Mouse (Mus musculus): ENCODE data around the gene Qrsl1. TPM values are rescaled to one million over a fixed set of nuclear protein-coding genes. Genes with fewer than 3 reads are reported as not detected.
"Not testable (repeated sequence)": the region's sequence is repeated elsewhere in the genome, so short reads cannot be mapped to it uniquely, and the experiment has no call there.

Qrsl1 gene
- 27.8 and 29.3 TPM in 2 replicates for polyA plus RNA-seq (2016; fragmentation: Nextera tagmentation; extraction: Ambion mirVana)

DNA sequence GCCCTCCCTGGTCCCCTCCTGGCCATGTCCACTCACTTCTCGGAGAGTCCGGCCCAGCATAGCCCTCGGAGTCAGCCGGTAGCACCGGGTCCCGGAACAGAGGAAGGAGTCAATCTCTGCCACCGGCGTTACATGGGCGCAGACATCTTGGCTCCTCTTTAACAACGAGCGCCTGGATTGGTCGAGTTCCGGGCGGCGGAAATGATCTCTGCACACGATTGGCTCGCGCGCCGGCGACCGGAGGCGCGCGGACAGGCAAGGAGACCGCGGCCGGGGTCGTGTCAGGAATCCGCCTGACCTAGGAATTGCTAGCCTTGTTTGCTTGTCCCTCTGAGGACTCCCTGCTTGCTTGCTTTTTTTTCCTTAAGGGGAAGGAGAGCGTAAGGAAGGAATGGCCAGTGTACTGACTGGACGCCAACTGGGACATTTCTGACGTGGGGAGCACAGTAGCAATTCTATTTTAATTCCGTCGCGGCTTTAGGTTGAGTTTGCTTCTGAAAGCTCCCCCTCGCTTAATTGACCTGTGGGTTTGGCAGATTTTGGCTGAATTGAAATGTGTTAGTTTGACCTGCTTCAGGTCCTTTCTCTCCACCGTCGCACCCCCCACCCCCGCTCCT, at the start of gene Qrsl1, which contains the start of gene Rtn4ip1:
Qrsl1 (minus strand) TSS at position 168 of the 617 bp plus-strand sequence.
Rtn4ip1 (plus strand) TSS at position 230 of the 617 bp plus-strand sequence.
- Histone ChIP-seq H3K9ac (replicated peaks) (peak within 1 kb of the TSS; percentile 62), H3K4me3 (replicated peaks) (peak within 1 kb of the TSS; percentile 78), H3K36me3 (peaks cover 17% of the 10 kb centered on the region; the same call in 1 of the 2 replicates), H3K9me3 (no peaks in the 10 kb centered on the region), H3K27me3 (no peaks in the 10 kb centered on the region), H3K4me2 (peak within 1 kb of the TSS; percentile 78), H3K27ac (peak within 1 kb of the TSS; percentile 77), H3K4me1 (replicated peaks) (peaks cover 10% of the 10 kb centered on the region)
- peak; percentile 92 for ATAC-seq (ENCODE audit: insufficient number of reproducible peaks, insufficient read depth, low FRiP score, low TSS enrichment, low read depth)
- WGBS = under 1% methylated on average over 40 of the region's 40 CpGs

DNA sequence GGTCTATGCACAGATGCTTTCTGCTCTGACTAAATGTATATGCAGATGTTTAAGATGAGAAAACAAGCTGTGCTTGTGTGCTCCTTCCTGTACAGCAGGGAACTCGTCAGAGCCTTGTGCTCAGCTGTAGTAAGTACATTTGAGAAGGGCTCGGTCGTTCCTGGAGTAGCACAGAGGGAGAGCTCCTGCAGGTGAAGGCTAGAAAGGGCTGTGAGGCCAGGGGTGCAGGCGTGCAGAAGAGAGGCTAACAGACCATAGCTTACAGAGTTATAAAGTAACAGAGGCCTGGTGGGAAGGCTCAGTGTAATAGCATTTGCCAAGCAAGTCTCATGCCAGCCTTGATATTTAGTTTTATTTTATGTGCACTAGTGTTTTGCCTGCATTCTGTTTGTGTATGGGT, 43.9 kb upstream of the Qrsl1 start:
- Histone ChIP-seq H3K4me2 (no peak overlapping the region), H3K36me3 (peaks cover 23% of the 10 kb centered on the region), H3K4me3 (replicated peaks) (no peak overlapping the region), H3K4me1 (replicated peaks) (0 out of 2 replicates have a peak, but pooled peaks cover 4% of the 10 kb centered on the region), H3K27ac (peak overlapping the region; percentile 45; the same call in 1 of the 2 replicates), H3K27me3 (no peaks in the 10 kb centered on the region), H3K9me3 (no peaks in the 10 kb centered on the region), H3K9ac (replicated peaks) (no peak overlapping the region)
- 68% methylated on average over 4 of the region's 4 CpGs for WGBS
- ATAC-seq (ENCODE audit: insufficient number of reproducible peaks, insufficient read depth, low FRiP score, low TSS enrichment, low read depth) = no peak

DNA sequence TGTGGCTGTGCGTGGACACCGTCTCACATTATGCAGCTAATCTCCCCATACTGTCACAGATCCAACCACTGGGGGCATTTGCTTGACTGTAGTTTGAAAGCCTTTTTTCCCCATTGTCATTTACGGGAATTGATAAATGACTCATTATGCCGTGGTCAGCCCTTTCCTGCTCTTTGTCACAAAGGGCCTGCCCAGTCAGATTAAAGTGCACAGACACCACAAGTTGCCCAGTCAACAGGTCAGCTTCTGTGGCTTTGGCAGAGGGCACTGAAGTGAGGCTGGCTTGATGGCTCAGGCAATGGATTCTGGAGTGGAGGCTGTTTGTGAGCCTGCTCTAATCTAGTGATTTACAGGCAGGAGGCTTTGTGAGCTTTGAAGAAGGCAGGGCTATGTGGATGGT, 42.2 kb upstream of the Qrsl1 start:
- Histone ChIP-seq H3K4me3 (replicated peaks) (no peak overlapping the region), H3K27ac (no peak overlapping the region), H3K4me1 (replicated peaks) (0 out of 2 replicates have a peak, but pooled peaks cover 4% of the 10 kb centered on the region), H3K9ac (replicated peaks) (no peak overlapping the region), H3K27me3 (no peaks in the 10 kb centered on the region), H3K4me2 (no peak overlapping the region), H3K9me3 (no peaks in the 10 kb centered on the region), H3K36me3 (peaks cover 20% of the 10 kb centered on the region)
- no peak for ATAC-seq (ENCODE audit: insufficient number of reproducible peaks, insufficient read depth, low FRiP score, low TSS enrichment, low read depth)
- WGBS = 74% methylated on average over 4 of the region's 4 CpGs

- H3K4me3 ChIP-seq (replicated peaks) = no peak overlapping the region
- H3K27ac ChIP-seq = no peak overlapping the region
- no peaks in the 10 kb centered on the region for H3K27me3 ChIP-seq
- H3K36me3 ChIP-seq = peaks cover 14% of the 10 kb centered on the region; the same call in 1 of the 2 replicates
- H3K9ac ChIP-seq (replicated peaks) = no peak overlapping the region
- H3K9me3 ChIP-seq = no peaks in the 10 kb centered on the region
- 77% methylated on average over 6 of the region's 6 CpGs for WGBS
- no peaks in the 10 kb centered on the region for H3K4me1 ChIP-seq (replicated peaks)
- no peak for ATAC-seq (ENCODE audit: insufficient number of reproducible peaks, insufficient read depth, low FRiP score, low TSS enrichment, low read depth)
- no peak overlapping the region for H3K4me2 ChIP-seq
Measured at GRCm38 (mm10) chr10:43939136-43939662, 37.7 kb upstream of the Qrsl1 start.

- Histone ChIP-seq H3K36me3 (peaks cover 26% of the 10 kb centered on the region), H3K27ac (no peak overlapping the region), H3K9me3 (no peaks in the 10 kb centered on the region), H3K4me1 (replicated peaks) (no peaks in the 10 kb centered on the region), H3K4me2 (no peak overlapping the region), H3K9ac (replicated peaks) (no peak overlapping the region), H3K27me3 (no peaks in the 10 kb centered on the region), H3K4me3 (replicated peaks) (no peak overlapping the region)
- no peak for ATAC-seq (ENCODE audit: insufficient number of reproducible peaks, insufficient read depth, low FRiP score, low TSS enrichment, low read depth)
- 84% methylated on average over 5 of the region's 5 CpGs for WGBS
Measured at GRCm38 (mm10) chr10:43928596-43928995, 27.1 kb upstream of the Qrsl1 start.

DNA sequence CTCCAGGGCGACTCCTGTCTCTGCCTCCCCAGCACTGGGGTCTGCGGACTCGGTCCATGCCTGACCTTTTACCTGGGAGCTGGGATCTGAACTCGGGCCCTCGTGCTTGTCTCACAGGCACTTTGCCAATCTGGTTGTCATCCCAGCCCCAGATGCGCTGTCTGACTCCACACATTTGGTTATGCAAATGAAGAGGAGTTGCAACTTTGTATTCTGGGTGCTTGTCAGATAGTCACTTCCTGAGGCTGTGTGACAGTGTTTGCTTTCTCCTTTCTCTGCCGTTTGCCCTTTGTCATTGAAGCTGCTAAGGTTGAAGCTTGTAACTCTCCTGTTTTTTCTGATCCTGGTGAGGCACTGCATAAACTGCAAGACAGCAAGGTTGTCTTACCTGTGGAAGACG, 26.2 kb upstream of the Qrsl1 start:
- Histone ChIP-seq H3K4me2 (no peak overlapping the region), H3K36me3 (peaks cover 30% of the 10 kb centered on the region), H3K4me1 (replicated peaks) (no peaks in the 10 kb centered on the region), H3K4me3 (replicated peaks) (no peak overlapping the region), H3K9me3 (no peaks in the 10 kb centered on the region), H3K27ac (no peak overlapping the region), H3K27me3 (no peaks in the 10 kb centered on the region), H3K9ac (replicated peaks) (no peak overlapping the region)
- ATAC-seq (ENCODE audit: insufficient number of reproducible peaks, insufficient read depth, low FRiP score, low TSS enrichment, low read depth) = no peak
- 87% methylated on average over 8 of the region's 8 CpGs for WGBS

- H3K9me3 ChIP-seq; H3K27ac ChIP-seq; H3K4me1 ChIP-seq (replicated peaks); ATAC-seq (ENCODE audit: insufficient number of reproducible peaks, insufficient read depth, low FRiP score, low TSS enrichment, low read depth); H3K27me3 ChIP-seq; H3K4me2 ChIP-seq; H3K9ac ChIP-seq (replicated peaks); H3K4me3 ChIP-seq (replicated peaks): not testable (repeated sequence)
- WGBS = 90% methylated on average over 9 of the region's 9 CpGs
- peaks cover 23% of the 10 kb centered on the region for H3K36me3 ChIP-seq
Measured at GRCm38 (mm10) chr10:43925776-43926175, 24.2 kb upstream of the Qrsl1 start.

GRCm38 (mm10) chr10:43923096-43923495, 21.6 kb upstream of the Qrsl1 start:
- Histone ChIP-seq H3K4me3 (replicated peaks) (no peak overlapping the region), H3K27me3 (no peaks in the 10 kb centered on the region), H3K27ac (no peak overlapping the region), H3K9ac (replicated peaks) (no peak overlapping the region), H3K9me3 (no peaks in the 10 kb centered on the region), H3K4me1 (replicated peaks) (no peaks in the 10 kb centered on the region), H3K36me3 (peaks cover 13% of the 10 kb centered on the region), H3K4me2 (no peak overlapping the region)
- 94% methylated on average over 3 of the region's 3 CpGs for WGBS
- no peak for ATAC-seq (ENCODE audit: insufficient number of reproducible peaks, insufficient read depth, low FRiP score, low TSS enrichment, low read depth)

DNA sequence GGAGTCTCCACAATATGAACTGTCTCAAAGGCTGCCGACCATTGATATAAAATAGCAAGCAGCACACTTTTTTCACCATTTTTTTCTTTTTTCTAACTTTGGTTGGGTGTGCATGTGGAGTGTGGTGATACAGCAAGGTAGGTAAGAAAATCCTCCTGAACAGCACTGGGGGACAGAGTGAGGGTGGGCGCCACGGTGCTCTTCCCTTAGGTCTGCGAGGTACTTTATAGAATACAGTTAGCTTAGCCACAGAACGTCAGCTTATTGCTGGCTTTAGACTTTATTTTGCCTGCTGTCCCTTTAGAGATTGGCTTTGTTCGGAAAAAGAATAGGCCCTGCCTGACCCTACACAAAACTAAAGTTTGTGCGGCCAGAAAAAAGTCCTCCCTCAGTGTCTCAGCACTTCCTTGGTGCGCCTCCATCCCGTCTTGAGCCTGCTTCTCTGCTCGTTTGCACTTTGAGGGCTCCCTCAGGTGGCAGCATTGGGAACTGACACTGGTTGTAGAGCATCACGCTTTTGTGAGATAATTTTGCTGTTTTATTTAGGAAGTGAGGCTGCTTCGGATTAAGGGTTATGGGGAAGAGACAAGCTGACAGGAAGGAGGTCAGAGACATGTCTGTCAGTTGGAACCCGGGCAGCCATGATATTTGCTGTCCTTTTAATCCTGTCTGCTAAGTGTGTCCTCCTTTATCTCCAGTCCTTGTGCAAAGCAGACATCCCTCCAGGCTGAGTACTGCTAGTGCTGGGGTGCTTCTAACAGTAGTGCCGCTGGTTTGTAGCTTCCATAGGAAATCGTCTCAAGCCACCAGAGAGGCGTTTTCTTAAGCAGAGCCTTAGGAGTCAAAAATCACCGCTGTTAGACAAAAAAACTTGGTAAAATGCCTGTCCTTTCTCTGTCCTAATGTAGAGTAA, 17.4 kb upstream of the Qrsl1 start:
- H3K4me2 ChIP-seq = no peak overlapping the region
- ATAC-seq (ENCODE audit: insufficient number of reproducible peaks, insufficient read depth, low FRiP score, low TSS enrichment, low read depth) = no peak
- peaks cover 13% of the 10 kb centered on the region for H3K36me3 ChIP-seq
- H3K27me3 ChIP-seq = no peaks in the 10 kb centered on the region
- WGBS = 43% methylated on average over 17 of the region's 17 CpGs
- H3K27ac ChIP-seq = no peak overlapping the region
- H3K9ac ChIP-seq (replicated peaks) = no peak overlapping the region
- no peak overlapping the region for H3K4me3 ChIP-seq (replicated peaks)
- no peaks in the 10 kb centered on the region for H3K4me1 ChIP-seq (replicated peaks)
- H3K9me3 ChIP-seq = no peaks in the 10 kb centered on the region

DNA sequence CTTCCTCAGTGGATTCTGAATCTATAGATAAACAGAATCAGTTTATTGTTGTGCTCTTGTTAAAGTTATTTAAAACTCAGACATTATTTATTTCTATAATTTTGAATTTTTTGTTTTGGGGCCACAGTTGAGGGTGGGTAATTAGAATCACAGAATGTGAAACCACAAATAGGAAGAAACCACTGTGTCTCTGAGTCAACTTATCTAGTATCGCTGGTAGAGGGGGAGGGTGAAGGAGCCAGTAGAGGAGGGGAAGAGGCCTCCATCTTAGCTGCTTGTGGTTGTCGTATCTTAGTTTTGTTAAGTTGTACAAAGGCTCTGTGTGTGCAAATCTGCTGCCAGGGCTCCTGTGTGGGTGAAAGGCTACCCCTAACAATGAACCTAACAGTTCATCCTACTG, 15.2 kb upstream of the Qrsl1 start:
- Histone ChIP-seq H3K4me1 (replicated peaks) (no peaks in the 10 kb centered on the region), H3K4me2 (no peak overlapping the region), H3K36me3 (0 out of 2 replicates have a peak, but pooled peaks cover 6% of the 10 kb centered on the region), H3K9ac (replicated peaks) (no peak overlapping the region), H3K27ac (no peak overlapping the region), H3K9me3 (no peaks in the 10 kb centered on the region), H3K4me3 (replicated peaks) (no peak overlapping the region), H3K27me3 (no peaks in the 10 kb centered on the region)
- 93% methylated on average over 2 of the region's 2 CpGs for WGBS
- ATAC-seq (ENCODE audit: insufficient number of reproducible peaks, insufficient read depth, low FRiP score, low TSS enrichment, low read depth) = no peak

- 0 out of 2 replicates have a peak, but pooled peaks cover 6% of the 10 kb centered on the region for H3K36me3 ChIP-seq
- no peak overlapping the region for H3K4me3 ChIP-seq (replicated peaks)
- no peak for ATAC-seq (ENCODE audit: insufficient number of reproducible peaks, insufficient read depth, low FRiP score, low TSS enrichment, low read depth)
- no peaks in the 10 kb centered on the region for H3K9me3 ChIP-seq
- H3K4me2 ChIP-seq = no peak overlapping the region
- WGBS = 85% methylated on average over 12 of the region's 12 CpGs
- no peaks in the 10 kb centered on the region for H3K27me3 ChIP-seq
- no peak overlapping the region for H3K27ac ChIP-seq
- H3K4me1 ChIP-seq (replicated peaks) = no peaks in the 10 kb centered on the region
- no peak overlapping the region for H3K9ac ChIP-seq (replicated peaks)
Measured at GRCm38 (mm10) chr10:43916181-43916580, 14.6 kb upstream of the Qrsl1 start.

Measured in limb, embryonic 12.5 days (tissue).